Mouse (Mus musculus): Measurements from ENCODE around the gene Olfr94. TPM values are rescaled to one million over a fixed set of nuclear protein-coding genes. Genes with fewer than 3 reads are reported as not detected.

The Olfr94 gene
- not detected for polyA plus RNA-seq (2014; fragmentation: Illumina TruSeq; extraction: RNeasy Lipid Tissue Mini Kit (QIAGEN cat#74804))

GRCm38 (mm10) chr17:37200894-37201293 lies at the start of gene Olfr94:
Gene Olfr94, minus strand, starts transcription at chr17:37200994.

GRCm38 (mm10) chr17:37237230-37237629 lies 36.4 kb upstream of the Olfr94 start, which contains the start of gene Olfr97:
Gene Olfr97, minus strand, starts transcription at chr17:37237330.

GRCm38 (mm10) chr17:37219846-37220245 lies 19.1 kb upstream of the Olfr94 start, which contains the start of gene Olfr96:
Gene Olfr96, plus strand, starts transcription at chr17:37220146.

GRCm38 (mm10) chr17:37213018-37213417 lies 12.2 kb upstream of the Olfr94 start, which contains the start of gene Olfr95:
Gene Olfr95, minus strand, starts transcription at chr17:37213118.

GRCm38 (mm10) chr17:37193656-37194055 lies 7.1 kb downstream of the Olfr94 start, which contains the start of gene Ubd:
Gene Ubd, plus strand, starts transcription at chr17:37193892.

GRCm38 (mm10) chr17:37161394-37161793 lies 39.4 kb downstream of the Olfr94 start, which contains the start of gene Olfr93:
Gene Olfr93, minus strand, starts transcription at chr17:37161494.

Other genes starting within 250 kb of the Olfr94 start
- gene Ppp1r11, start 249.3 kb downstream of the Olfr94 start, polyA plus RNA-seq (2014; fragmentation: Illumina TruSeq; extraction: RNeasy Lipid Tissue Mini Kit (QIAGEN cat#74804)) = 5.5 TPM
- gene Znrd1, start 242.4 kb downstream of the Olfr94 start, polyA plus RNA-seq (2014; fragmentation: Illumina TruSeq; extraction: RNeasy Lipid Tissue Mini Kit (QIAGEN cat#74804)) = 21.8 TPM
- gene Znrd1as, start 242.4 kb downstream of the Olfr94 start, polyA plus RNA-seq (2014; fragmentation: Illumina TruSeq; extraction: RNeasy Lipid Tissue Mini Kit (QIAGEN cat#74804)) = 19.0 TPM
- gene 2410137M14Rik, start 219.8 kb downstream of the Olfr94 start, polyA plus RNA-seq (2014; fragmentation: Illumina TruSeq; extraction: RNeasy Lipid Tissue Mini Kit (QIAGEN cat#74804)) = not detected
- gene H2-M5, start 211.5 kb downstream of the Olfr94 start, polyA plus RNA-seq (2014; fragmentation: Illumina TruSeq; extraction: RNeasy Lipid Tissue Mini Kit (QIAGEN cat#74804)) = not detected
- gene Zfp57, start 199.8 kb downstream of the Olfr94 start, polyA plus RNA-seq (2014; fragmentation: Illumina TruSeq; extraction: RNeasy Lipid Tissue Mini Kit (QIAGEN cat#74804)) = 39.5 TPM
- not detected for gene Mog, start 177.6 kb downstream of the Olfr94 start, polyA plus RNA-seq (2014; fragmentation: Illumina TruSeq; extraction: RNeasy Lipid Tissue Mini Kit (QIAGEN cat#74804))
- gene Gabbr1, start 155.0 kb downstream of the Olfr94 start, polyA plus RNA-seq (2014; fragmentation: Illumina TruSeq; extraction: RNeasy Lipid Tissue Mini Kit (QIAGEN cat#74804)) = 33.8 TPM
- gene Olfr90, start 112.5 kb downstream of the Olfr94 start, polyA plus RNA-seq (2014; fragmentation: Illumina TruSeq; extraction: RNeasy Lipid Tissue Mini Kit (QIAGEN cat#74804)) = not detected
- not detected for gene Olfr91, start 102.7 kb downstream of the Olfr94 start, polyA plus RNA-seq (2014; fragmentation: Illumina TruSeq; extraction: RNeasy Lipid Tissue Mini Kit (QIAGEN cat#74804))
- gene Olfr92, start 80.9 kb downstream of the Olfr94 start, polyA plus RNA-seq (2014; fragmentation: Illumina TruSeq; extraction: RNeasy Lipid Tissue Mini Kit (QIAGEN cat#74804)) = not detected
- gene Olfr93, start 39.5 kb downstream of the Olfr94 start, polyA plus RNA-seq (2014; fragmentation: Illumina TruSeq; extraction: RNeasy Lipid Tissue Mini Kit (QIAGEN cat#74804)) = not detected
- gene Ubd, start 7.1 kb downstream of the Olfr94 start, polyA plus RNA-seq (2014; fragmentation: Illumina TruSeq; extraction: RNeasy Lipid Tissue Mini Kit (QIAGEN cat#74804)) = not detected
- not detected for gene Olfr95, start 12.1 kb upstream of the Olfr94 start, polyA plus RNA-seq (2014; fragmentation: Illumina TruSeq; extraction: RNeasy Lipid Tissue Mini Kit (QIAGEN cat#74804))
- gene Olfr96, start 19.2 kb upstream of the Olfr94 start, polyA plus RNA-seq (2014; fragmentation: Illumina TruSeq; extraction: RNeasy Lipid Tissue Mini Kit (QIAGEN cat#74804)) = not detected
- gene Olfr97, start 36.3 kb upstream of the Olfr94 start, polyA plus RNA-seq (2014; fragmentation: Illumina TruSeq; extraction: RNeasy Lipid Tissue Mini Kit (QIAGEN cat#74804)) = not detected
- gene Olfr98, start 62.8 kb upstream of the Olfr94 start, polyA plus RNA-seq (2014; fragmentation: Illumina TruSeq; extraction: RNeasy Lipid Tissue Mini Kit (QIAGEN cat#74804)) = not detected
- 3.9 TPM for gene H2-M3, start 69.2 kb upstream of the Olfr94 start, polyA plus RNA-seq (2014; fragmentation: Illumina TruSeq; extraction: RNeasy Lipid Tissue Mini Kit (QIAGEN cat#74804))
- not detected for gene Olfr99, start 82.5 kb upstream of the Olfr94 start, polyA plus RNA-seq (2014; fragmentation: Illumina TruSeq; extraction: RNeasy Lipid Tissue Mini Kit (QIAGEN cat#74804))
- gene Olfr101, start 103.3 kb upstream of the Olfr94 start, polyA plus RNA-seq (2014; fragmentation: Illumina TruSeq; extraction: RNeasy Lipid Tissue Mini Kit (QIAGEN cat#74804)) = not detected
- gene Olfr102, start 116.1 kb upstream of the Olfr94 start, polyA plus RNA-seq (2014; fragmentation: Illumina TruSeq; extraction: RNeasy Lipid Tissue Mini Kit (QIAGEN cat#74804)) = not detected
- gene Olfr103, start 138.7 kb upstream of the Olfr94 start, polyA plus RNA-seq (2014; fragmentation: Illumina TruSeq; extraction: RNeasy Lipid Tissue Mini Kit (QIAGEN cat#74804)) = not detected
- not detected for gene Olfr104-ps, start 158.6 kb upstream of the Olfr94 start, polyA plus RNA-seq (2014; fragmentation: Illumina TruSeq; extraction: RNeasy Lipid Tissue Mini Kit (QIAGEN cat#74804))
- gene Olfr105-ps, start 178.0 kb upstream of the Olfr94 start, polyA plus RNA-seq (2014; fragmentation: Illumina TruSeq; extraction: RNeasy Lipid Tissue Mini Kit (QIAGEN cat#74804)) = not detected
- gene Olfr106-ps, start 189.4 kb upstream of the Olfr94 start, polyA plus RNA-seq (2014; fragmentation: Illumina TruSeq; extraction: RNeasy Lipid Tissue Mini Kit (QIAGEN cat#74804)) = not detected
- not detected for gene Olfr107, start 198.2 kb upstream of the Olfr94 start, polyA plus RNA-seq (2014; fragmentation: Illumina TruSeq; extraction: RNeasy Lipid Tissue Mini Kit (QIAGEN cat#74804))
- not detected for gene Olfr108, start 244.5 kb upstream of the Olfr94 start, polyA plus RNA-seq (2014; fragmentation: Illumina TruSeq; extraction: RNeasy Lipid Tissue Mini Kit (QIAGEN cat#74804))